In genomic region chr10:13151353-13151752, GRCm38 (mm10) we compare ENCODE assay signal across 11 mouse cellular contexts. TPM values are rescaled to one million over a fixed set of nuclear protein-coding genes. Genes with fewer than 3 reads are reported as not detected.
DNase-seq lines count a peak whose midpoint lies in the region; ATAC-seq lines count a peak whose summit lies in the region.
"Had no signal": no experiment of that assay in that cellular context is flagged by ENCODE, and none has a peak within 500 bp of the region (broad histone marks: within the 10 kb centered on the region; RNA-seq: fewer than 3 reads in every experiment).

No protein-coding gene starts in this region.

- 53% methylated on average over 5 of the region's 5 CpGs for WGBS in stomach, embryonic 15.5 days

- peak overlapping the region; percentile 42; the same call in 1 of the 2 replicates for H3K27ac ChIP-seq in stomach, embryonic 15.5 days
- H3K27ac ChIP-seq: limb, embryonic 13.5 days had no signal

- H3K27me3 ChIP-seq in stomach, embryonic 15.5 days (replicated peaks) = no peaks in the 10 kb centered on the region
- H3K27me3 ChIP-seq: limb, embryonic 13.5 days had no signal

- H3K9ac ChIP-seq in stomach, embryonic 15.5 days = no peak overlapping the region
- H3K9ac ChIP-seq: limb, embryonic 13.5 days had no signal

- no peaks in the 10 kb centered on the region for H3K9me3 ChIP-seq in stomach, embryonic 15.5 days
- H3K9me3 ChIP-seq: limb, embryonic 13.5 days had no signal

- ATAC-seq in stomach, embryonic 15.5 days (ENCODE audit: insufficient read depth, low FRiP score, low read depth) = no peak

- H3K4me2 ChIP-seq in stomach, embryonic 15.5 days = no peak overlapping the region
- H3K4me2 ChIP-seq: limb, embryonic 13.5 days had no signal

- intact Hi-C loops in heart, postnatal 10 days (cut with DNase I) = no loop called here

- H3K4me1 ChIP-seq in stomach, embryonic 15.5 days = no peaks in the 10 kb centered on the region

- H3K36me3 ChIP-seq in stomach, embryonic 15.5 days = no peaks in the 10 kb centered on the region
- H3K36me3 ChIP-seq: limb, embryonic 13.5 days had no signal

- DNase-seq in adrenal gland, postnatal 10 days = peak; percentile 36
- no peak for DNase-seq in adrenal gland, adult 8-10 months
- DNase-seq in heart, postnatal 10 days = peak; percentile 16 to 28
- no peak for DNase-seq in heart, postnatal 4 days
- peak; percentile 8 for DNase-seq in ovary, postnatal 14 days (ENCODE audit: low spot score)
- DNase-seq in ovary, adult 18-20 months (ENCODE audit: low spot score) = no peak
- no peak for DNase-seq in right cerebral cortex, postnatal 4 days

- H3K4me3 ChIP-seq in stomach, embryonic 15.5 days (replicated peaks) = no peak overlapping the region
- H3K4me3 ChIP-seq: limb, embryonic 13.5 days had no signal

RNA-seq across cellular contexts. Expression of gene Zc2hc1b, which starts 26.5 kb away (rescaled TPM):
- not detected for total RNA-seq in adrenal gland, postnatal 10 days (2021)
- not detected for total RNA-seq in adrenal gland, adult 8-10 months (2022)
- not detected for total RNA-seq in heart, postnatal 10 days (2021)
- total RNA-seq in heart, postnatal 4 days (2021) = not detected
- polyA plus RNA-seq in stomach, embryonic 15.5 days (2015; fragmentation: Nextera tagmentation; extraction: Ambion mirVana) = not detected in 2 replicates
- total RNA-seq: hematopoietic stem cell, adult 5-6 weeks had no signal
- polyA plus RNA-seq: limb, embryonic 13.5 days; spleen, adult 2 months had no signal

RNA-seq across cellular contexts. Expression of gene Ltv1, which starts 41.6 kb away (rescaled TPM):
- 10 to 100 TPM; 30.5 to 37.0 TPM for total RNA-seq in adrenal gland, postnatal 10 days (2021)
- total RNA-seq in adrenal gland, adult 8-10 months (2022) = 10 to 100 TPM; 34.7 to 46.0 (median 40.2) TPM
- total RNA-seq in heart, postnatal 10 days (2021) = 10 to 100 TPM; 24.9 to 28.2 TPM
- 10 to 100 TPM; 29.8 to 36.1 TPM for total RNA-seq in heart, postnatal 4 days (2021)
- polyA plus RNA-seq in stomach, embryonic 15.5 days (2015; fragmentation: Nextera tagmentation; extraction: Ambion mirVana) = 74.1 and 75.3 TPM in 2 replicates

Comparison
In these comparisons a context has a peak if more than half of its experiments do, and no peak if none do; other contexts are left out.
1. DNase-seq: peak in adrenal gland, postnatal 10 days (single experiment), heart, postnatal 10 days (2 of 2) and ovary, postnatal 14 days (single experiment); none in adrenal gland, adult 8-10 months (single experiment), heart, postnatal 4 days (single experiment), ovary, adult 18-20 months (single experiment) and right cerebral cortex, postnatal 4 days (single experiment).